Mouse (Mus musculus): ENCODE measurements around the gene Tgm4.

Gene Tgm4

DNA sequence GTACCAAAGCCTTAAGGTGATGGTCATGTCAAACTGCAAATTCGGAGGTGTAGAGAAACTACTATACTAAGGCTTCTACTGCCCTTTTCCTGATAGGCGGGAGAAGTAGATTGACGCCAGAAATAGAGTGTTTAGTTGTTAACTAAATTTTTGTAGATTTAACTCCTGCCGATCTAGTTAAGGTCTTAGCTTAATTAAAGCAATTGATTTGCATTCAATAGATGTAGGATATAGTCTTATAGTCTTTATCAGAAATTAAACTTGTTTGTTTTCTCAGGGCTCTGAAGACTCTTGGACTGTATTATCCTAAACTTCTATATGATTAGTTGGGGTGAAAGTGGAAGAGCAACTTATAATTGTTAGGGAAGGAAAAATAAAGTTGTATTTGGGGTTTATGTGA is 72.7 kb downstream of the Tgm4 start:
- no peak for DNase-seq (ENCODE audit: low spot score in 2 of 2)

DNA sequence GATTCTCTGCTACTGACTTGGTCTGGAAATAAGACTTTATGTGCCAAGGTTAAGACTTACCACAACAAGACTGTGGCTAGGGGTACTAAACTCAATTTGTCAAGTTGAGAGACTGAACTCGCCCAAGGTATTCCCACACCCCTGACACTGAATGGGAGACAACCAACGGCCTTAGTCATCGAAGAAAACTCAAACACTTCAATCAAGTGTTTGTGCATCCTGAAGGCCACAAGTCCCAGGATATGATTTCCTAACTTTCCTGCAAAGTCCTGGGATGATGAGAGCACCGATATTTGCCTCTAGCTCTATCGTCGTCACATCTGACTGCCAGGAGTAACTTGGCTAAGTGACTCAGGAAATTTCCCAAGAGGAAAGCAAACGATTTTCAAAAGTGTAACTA is 74.7 kb downstream of the Tgm4 start:
- DNase-seq (ENCODE audit: low spot score in 2 of 2), result no peak

DNA sequence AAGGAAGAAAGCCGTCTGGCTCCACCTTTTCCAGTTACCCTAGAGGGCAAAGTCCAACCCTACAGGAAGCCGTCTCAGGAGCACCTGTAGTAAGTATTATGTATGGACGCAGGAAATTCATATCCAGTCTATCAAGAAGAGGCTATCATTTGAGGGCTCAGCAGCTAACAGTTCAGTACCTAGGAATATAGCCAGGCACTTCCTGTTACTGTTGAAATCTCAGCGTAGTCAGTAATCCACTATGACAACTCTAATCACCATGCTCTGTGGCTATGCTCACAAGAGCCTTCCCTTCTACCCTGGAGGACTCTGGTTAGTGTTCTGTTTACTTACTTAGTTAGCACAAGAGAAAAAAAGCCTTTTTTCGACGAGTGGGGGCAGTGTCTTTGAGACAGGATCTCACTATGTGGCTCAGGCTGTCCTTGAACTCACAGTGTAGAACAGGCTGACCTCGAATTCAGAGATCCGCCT is 77.3 kb downstream of the Tgm4 start:
- no peak for DNase-seq (ENCODE audit: low spot score in 2 of 2)

DNA sequence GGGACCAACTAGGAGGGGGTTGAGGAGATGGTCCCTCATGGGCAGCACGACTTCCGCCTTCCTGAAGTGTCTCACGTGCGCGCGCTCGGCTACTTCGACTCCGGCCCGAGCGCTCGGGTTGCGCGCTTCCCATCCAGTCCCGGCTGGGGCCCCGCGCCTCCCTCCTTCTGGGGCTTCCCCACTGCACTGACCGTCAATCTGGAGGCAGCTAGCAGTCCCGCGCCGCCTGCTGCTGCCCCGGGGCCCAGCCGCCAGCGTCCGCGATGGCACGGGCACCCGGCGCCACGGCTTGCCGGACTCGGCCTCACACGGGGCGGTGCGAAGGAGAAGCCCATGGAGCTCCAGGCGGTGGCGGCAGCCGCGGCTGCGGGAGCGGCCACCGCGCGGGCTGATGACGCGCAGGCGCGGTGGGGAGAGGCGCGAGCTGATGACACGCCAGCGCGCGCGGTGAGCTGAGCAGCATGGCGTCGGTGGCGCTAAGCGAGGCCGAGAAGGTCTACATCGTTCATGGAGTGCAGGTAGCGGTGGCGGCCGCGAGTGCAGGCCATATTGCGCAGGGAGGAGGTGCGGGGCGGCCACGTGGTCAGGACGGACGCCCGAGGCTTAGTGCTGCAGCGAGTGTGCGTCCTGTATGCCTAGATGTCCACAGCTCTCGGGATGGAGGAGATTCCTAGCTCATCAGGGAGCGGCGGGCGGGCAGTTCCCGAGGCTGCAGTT is 78.4 kb downstream of the Tgm4 start, which contains the start of the genes Zdhhc3 and Exosc7:
Gene Zdhhc3, minus strand, starts transcription at position 401 of the 717 bp plus-strand sequence.
Gene Exosc7, plus strand, starts transcription at position 411 of the 717 bp plus-strand sequence.
- peak; percentile 84 to 94 for DNase-seq (ENCODE audit: low spot score in 2 of 2)

DNA sequence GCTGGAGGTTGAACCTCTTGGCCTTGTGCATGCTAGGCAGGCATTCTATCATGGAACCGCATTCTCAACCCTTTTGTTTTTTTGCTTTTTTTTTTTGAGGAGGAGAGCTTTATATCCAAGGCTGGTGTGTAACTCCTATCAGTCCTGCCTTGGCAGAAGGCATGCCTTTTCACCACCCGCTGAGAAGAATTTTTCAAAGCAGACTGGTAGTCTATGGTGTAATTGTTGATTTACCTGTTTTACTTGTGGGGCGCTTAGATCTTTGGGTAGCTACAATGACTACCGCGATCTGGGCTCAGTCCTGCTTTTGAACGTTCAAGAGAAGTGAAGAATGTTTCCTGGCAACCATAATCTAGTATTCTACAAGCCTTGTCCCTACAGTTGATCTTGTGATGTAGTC is 79.4 kb downstream of the Tgm4 start:
- no peak for DNase-seq (ENCODE audit: low spot score in 2 of 2)

DNA sequence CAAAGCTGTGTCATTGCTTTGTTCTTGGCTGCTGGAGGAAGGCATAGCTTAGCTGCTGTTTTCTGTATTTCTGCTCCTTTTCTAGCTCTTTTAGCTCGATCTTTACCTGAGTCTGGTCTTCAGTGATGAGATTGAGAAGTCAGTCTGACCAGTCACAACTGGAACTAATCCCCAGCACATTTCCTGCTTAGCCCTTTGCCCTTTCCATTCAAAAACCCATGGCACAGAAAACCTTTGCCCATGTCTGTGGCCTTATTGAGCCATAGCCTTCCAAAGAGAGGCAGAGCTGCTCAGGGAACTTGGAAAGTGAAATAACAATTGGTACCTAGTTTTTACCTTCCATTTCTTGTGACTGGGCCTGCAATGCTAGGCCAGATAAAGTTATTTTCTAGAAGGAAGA is 81.0 kb downstream of the Tgm4 start:
- DNase-seq (ENCODE audit: low spot score in 2 of 2), result no peak
